ENCODE assay signal across 15 mouse cellular contexts in the genomic region with DNA sequence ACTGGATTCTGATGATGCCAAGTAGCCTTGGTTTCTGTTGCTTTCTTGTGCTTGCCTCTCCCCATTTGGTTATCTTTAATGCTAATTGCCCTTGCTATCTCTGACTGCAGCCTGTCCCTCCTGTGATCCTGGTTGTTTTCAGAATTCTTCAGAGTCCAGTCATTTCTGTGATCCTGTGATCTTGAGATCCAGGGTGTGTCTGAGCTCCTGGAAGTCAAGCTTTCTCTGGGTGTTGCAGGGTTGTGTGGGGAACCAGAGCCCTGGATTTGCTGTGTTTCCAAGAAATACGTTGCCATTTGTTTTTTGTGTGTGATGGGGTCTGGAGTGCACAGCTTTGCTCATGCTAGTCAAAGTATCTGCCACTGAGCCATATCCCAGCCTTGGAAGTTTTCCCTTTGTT.
"Had no signal": no experiment of that assay in that cellular context is flagged by ENCODE, and none has a peak within 500 bp of the region (broad histone marks: within the 10 kb centered on the region; RNA-seq: fewer than 3 reads in every experiment).

No protein-coding gene starts in this region.

- H3K4me2 ChIP-seq: neural tube, embryonic 15.5 days; stomach, embryonic 15.5 days had no signal

- H3K27ac ChIP-seq: neural tube, embryonic 15.5 days; stomach, embryonic 15.5 days; stomach, postnatal 0 days had no signal

- H3K27me3 ChIP-seq: neural tube, embryonic 15.5 days; stomach, embryonic 15.5 days had no signal

- H3K4me3 ChIP-seq: neural tube, embryonic 15.5 days; stomach, embryonic 15.5 days had no signal

- H3K9ac ChIP-seq: neural tube, embryonic 15.5 days; stomach, embryonic 15.5 days had no signal

- DNase-seq: retina, postnatal 1 day; right cerebral cortex, adult 18-20 months; right cerebral cortex, postnatal 14 days; right cerebral cortex, postnatal 25 days; right cerebral cortex, postnatal 4 days; spleen, adult 18-20 months; thymus, adult 18-20 months; thymus, adult 2 months; thymus, postnatal 14 days; thymus, postnatal 25 days; thymus, postnatal 36 days; thymus, postnatal 4 days had no signal

- H3K9me3 ChIP-seq: neural tube, embryonic 15.5 days; stomach, embryonic 15.5 days had no signal

- H3K4me1 ChIP-seq: neural tube, embryonic 15.5 days; stomach, embryonic 15.5 days had no signal

- H3K36me3 ChIP-seq: neural tube, embryonic 15.5 days; stomach, embryonic 15.5 days had no signal
